Mouse (Mus musculus) spleen, postnatal 14 days (tissue): Measurements from ENCODE around the gene Vcl.

Source experiments
- DNase-seq, 2 experiments: peaks; one replicate each; pipeline ENCODE4 v3.0.0; 2021 to 2022; ENCODE audit warnings: low spot score in 2 of 2

The Vcl gene

GRCm38 (mm10) chr14:20938860-20939259, 9.7 kb downstream of the Vcl start:
- DNase-seq, result no peak

GRCm38 (mm10) chr14:20945296-20945695, 16.1 kb downstream of the Vcl start:
- DNase-seq, result no peak

GRCm38 (mm10) chr14:20956021-20956420, 26.8 kb downstream of the Vcl start:
- DNase-seq, result no peak

- DNase-seq, result no peak
Measured at GRCm38 (mm10) chr14:20958971-20959370, 29.8 kb downstream of the Vcl start.

- no peak for DNase-seq
Measured at GRCm38 (mm10) chr14:20962466-20962865, 33.3 kb downstream of the Vcl start.

GRCm38 (mm10) chr14:20962906-20963305, 33.7 kb downstream of the Vcl start:
- no peak for DNase-seq

GRCm38 (mm10) chr14:20963863-20964262, 34.7 kb downstream of the Vcl start:
- no peak for DNase-seq

- no peak for DNase-seq
Measured at GRCm38 (mm10) chr14:20964285-20964684, 35.1 kb downstream of the Vcl start.

GRCm38 (mm10) chr14:20966959-20967670, 37.9 kb downstream of the Vcl start:
- no peak for DNase-seq

- no peak for DNase-seq
Measured at GRCm38 (mm10) chr14:20969066-20969465, 39.9 kb downstream of the Vcl start.

GRCm38 (mm10) chr14:20970389-20970788, 41.2 kb downstream of the Vcl start:
- no peak for DNase-seq

- no peak for DNase-seq
Measured at GRCm38 (mm10) chr14:20970927-20971326, 41.7 kb downstream of the Vcl start.

- no peak for DNase-seq
Measured at GRCm38 (mm10) chr14:20973821-20974220, 44.6 kb downstream of the Vcl start.

GRCm38 (mm10) chr14:20976741-20977140, 47.5 kb downstream of the Vcl start:
- no peak for DNase-seq

- DNase-seq, result no peak
Measured at GRCm38 (mm10) chr14:20977726-20978125, 48.5 kb downstream of the Vcl start.

GRCm38 (mm10) chr14:20983832-20984231, 54.6 kb downstream of the Vcl start:
- no peak for DNase-seq

- DNase-seq, result no peak
Measured at GRCm38 (mm10) chr14:20985482-20985881, 56.3 kb downstream of the Vcl start.

- no peak for DNase-seq
Measured at GRCm38 (mm10) chr14:20991492-20991891, 62.3 kb downstream of the Vcl start.

GRCm38 (mm10) chr14:20993067-20993691, 64.0 kb downstream of the Vcl start:
- DNase-seq, result peak in 1 of 2 experiments; percentile 14

- DNase-seq, result no peak
Measured at GRCm38 (mm10) chr14:20994475-20994874, 65.3 kb downstream of the Vcl start.

GRCm38 (mm10) chr14:20995497-20995896, 66.3 kb downstream of the Vcl start:
- no peak for DNase-seq

- DNase-seq, result no peak
Measured at GRCm38 (mm10) chr14:20996361-20996760, 67.2 kb downstream of the Vcl start.

- no peak for DNase-seq
Measured at GRCm38 (mm10) chr14:20997548-20997947, 68.3 kb downstream of the Vcl start.

GRCm38 (mm10) chr14:20999617-21000016, 70.4 kb downstream of the Vcl start:
- DNase-seq, result no peak
